Mouse (Mus musculus) megakaryocyte, embryonic 14.5 days (primary cell): ENCODE data around the gene Herc3. TPM values are rescaled to one million over a fixed set of nuclear protein-coding genes. Genes with fewer than 3 reads are reported as not detected.

Experiments
- H3K27me3 ChIP-seq: replicated peaks from 2 replicates; pipeline ENCODE3; 2012; ENCODE audit warnings: inconsistent platforms
- H3K36me3 ChIP-seq: replicated peaks from 2 replicates; pipeline ENCODE3; 2012; ENCODE audit warnings: low read length, inconsistent platforms, mixed read lengths
- H3K4me1 ChIP-seq: 2 replicates; pipeline ENCODE4 v1.6.1; 2012; ENCODE audit warnings: inconsistent platforms
- H3K4me3 ChIP-seq: replicated peaks from 2 replicates; pipeline ENCODE3; 2012; ENCODE audit warnings: moderate library complexity, mild to moderate bottlenecking, inconsistent platforms
- H3K9me3 ChIP-seq: 2 replicates; pipeline ENCODE4 v1.6.1; 2012; ENCODE audit warnings: inconsistent platforms
- FLI1 ChIP-seq: IDR thresholded peaks from 2 replicates; pipeline ENCODE4 v1.6.1; 2012; ENCODE audit warnings: low read length, inconsistent platforms, mixed read lengths
- GATA1 ChIP-seq: IDR thresholded peaks from 3 replicates; pipeline ENCODE4 v1.6.1; 2012; ENCODE audit warnings: mixed read lengths, low read length, inconsistent platforms, borderline replicate concordance
- polyA plus RNA-seq: library from polyadenylated mRNA; stranded (reverse); fragments of >175 nt; gene quantifications from 2 replicates; pipeline ENCODE4 v1.2.3, GENCODE M21; 2012; ENCODE audit warnings: low replicate concordance; ENCODE audit not compliant: insufficient read depth

Gene Herc3
- polyA plus RNA-seq, 1 experiment, result 0.39 TPM

- TF ChIP-seq FLI1 (no peak), GATA1 (no peak)
- Histone ChIP-seq H3K4me1 (peaks cover 24% of the 10 kb centered on the region), H3K4me3 (no peak overlapping the region), H3K27me3 (peaks cover 1% of the 10 kb centered on the region), H3K36me3 (no peaks in the 10 kb centered on the region), H3K9me3 (no peaks in the 10 kb centered on the region)
Measured at GRCm38 (mm10) chr6:58835591-58835990, 4.3 kb downstream of the Herc3 start.

- peaks cover 1% of the 10 kb centered on the region for H3K27me3 ChIP-seq
- H3K4me1 ChIP-seq, result peaks cover 27% of the 10 kb centered on the region
- H3K4me3 ChIP-seq, result no peak overlapping the region
- no peaks in the 10 kb centered on the region for H3K36me3 ChIP-seq
- no peaks in the 10 kb centered on the region for H3K9me3 ChIP-seq
- TF ChIP-seq FLI1 (no peak), GATA1 (no peak)
Measured at GRCm38 (mm10) chr6:58836476-58836875, 5.2 kb downstream of the Herc3 start.

- no peak for TF ChIP-seq GATA1
- no peak for TF ChIP-seq FLI1
- Histone ChIP-seq H3K9me3 (no peaks in the 10 kb centered on the region), H3K4me1 (peaks cover 20% of the 10 kb centered on the region), H3K27me3 (no peaks in the 10 kb centered on the region), H3K4me3 (no peak overlapping the region), H3K36me3 (no peaks in the 10 kb centered on the region)
Measured at GRCm38 (mm10) chr6:58837917-58838316, 6.7 kb downstream of the Herc3 start.

DNA sequence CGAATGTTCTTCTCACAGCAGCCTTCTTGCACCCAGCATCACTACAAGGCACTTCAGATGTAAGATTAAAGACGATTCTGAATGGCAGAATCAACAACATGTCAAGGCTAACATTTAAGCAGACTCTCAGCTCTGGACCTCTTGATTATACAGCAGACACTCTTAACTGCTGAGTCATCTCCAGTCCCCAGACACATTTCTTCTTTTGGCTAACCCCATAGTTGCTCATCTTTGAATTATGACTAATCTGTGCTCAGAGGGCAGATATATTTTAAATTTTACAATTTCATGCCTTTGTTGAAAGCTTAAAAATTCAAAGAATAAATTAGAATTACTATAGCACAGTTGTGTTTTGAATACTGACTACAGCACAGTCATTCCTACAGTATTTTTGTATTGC lies 9.9 kb downstream of the Herc3 start:
- H3K4me3 ChIP-seq, result no peak overlapping the region
- H3K4me1 ChIP-seq, result peaks cover 20% of the 10 kb centered on the region
- H3K27me3 ChIP-seq, result no peaks in the 10 kb centered on the region
- H3K36me3 ChIP-seq, result peaks cover 2% of the 10 kb centered on the region
- no peak for TF ChIP-seq FLI1
- TF ChIP-seq GATA1, result no peak
- H3K9me3 ChIP-seq, result no peaks in the 10 kb centered on the region

DNA sequence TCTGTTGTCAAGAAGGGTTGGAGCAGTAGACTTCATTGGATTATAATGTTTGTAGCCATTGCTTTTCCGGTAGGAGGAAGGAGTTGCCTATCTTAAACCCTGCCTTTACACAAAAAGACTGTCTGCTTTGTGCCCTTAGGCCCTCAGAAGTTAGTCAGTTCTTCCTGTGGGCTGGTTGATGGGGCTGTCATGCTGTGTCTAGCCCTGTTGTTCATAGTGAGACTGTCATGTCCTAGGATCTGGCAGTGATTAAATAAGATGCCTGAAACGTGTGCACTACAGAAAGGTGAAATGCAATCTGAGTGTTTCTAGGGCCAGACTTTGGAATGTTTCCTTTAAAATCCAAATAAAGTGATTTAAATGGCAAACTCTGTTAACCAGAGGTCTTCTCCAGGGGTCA lies 10.9 kb downstream of the Herc3 start:
- H3K27me3 ChIP-seq, result no peaks in the 10 kb centered on the region
- no peak for TF ChIP-seq GATA1
- TF ChIP-seq FLI1, result no peak
- H3K36me3 ChIP-seq, result peaks cover 6% of the 10 kb centered on the region
- peaks cover 20% of the 10 kb centered on the region for H3K4me1 ChIP-seq
- no peaks in the 10 kb centered on the region for H3K9me3 ChIP-seq
- no peak overlapping the region for H3K4me3 ChIP-seq

DNA sequence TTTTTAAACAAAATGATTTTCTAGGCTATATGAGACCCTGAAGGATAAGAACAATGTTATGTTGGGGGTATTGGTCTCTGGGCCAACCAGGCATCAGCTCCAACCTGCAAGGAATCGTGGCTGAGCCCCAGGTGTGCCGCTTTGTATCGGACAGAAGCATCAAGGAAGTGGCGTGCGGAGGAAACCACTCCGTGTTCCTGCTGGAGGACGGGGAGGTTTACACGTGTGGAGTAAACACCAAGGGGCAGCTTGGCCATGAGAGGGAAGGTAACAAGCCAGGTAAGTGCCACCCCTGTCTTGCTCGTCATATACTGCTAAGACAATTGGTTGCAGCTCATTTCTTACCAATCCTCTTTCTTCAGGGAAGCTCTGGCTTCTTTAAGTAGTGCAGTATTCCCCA lies 12.3 kb downstream of the Herc3 start:
- Histone ChIP-seq H3K4me1 (peaks cover 13% of the 10 kb centered on the region), H3K4me3 (no peak overlapping the region), H3K27me3 (no peaks in the 10 kb centered on the region), H3K9me3 (no peaks in the 10 kb centered on the region), H3K36me3 (peaks cover 6% of the 10 kb centered on the region)
- TF ChIP-seq GATA1 (no peak), FLI1 (no peak)

GRCm38 (mm10) chr6:58844188-58844822 lies 13.0 kb downstream of the Herc3 start:
- peaks cover 6% of the 10 kb centered on the region for H3K36me3 ChIP-seq
- H3K4me3 ChIP-seq, result no peak overlapping the region
- H3K27me3 ChIP-seq, result no peaks in the 10 kb centered on the region
- no peaks in the 10 kb centered on the region for H3K9me3 ChIP-seq
- H3K4me1 ChIP-seq, result peaks cover 13% of the 10 kb centered on the region
- TF ChIP-seq GATA1, result no peak
- no peak for TF ChIP-seq FLI1

DNA sequence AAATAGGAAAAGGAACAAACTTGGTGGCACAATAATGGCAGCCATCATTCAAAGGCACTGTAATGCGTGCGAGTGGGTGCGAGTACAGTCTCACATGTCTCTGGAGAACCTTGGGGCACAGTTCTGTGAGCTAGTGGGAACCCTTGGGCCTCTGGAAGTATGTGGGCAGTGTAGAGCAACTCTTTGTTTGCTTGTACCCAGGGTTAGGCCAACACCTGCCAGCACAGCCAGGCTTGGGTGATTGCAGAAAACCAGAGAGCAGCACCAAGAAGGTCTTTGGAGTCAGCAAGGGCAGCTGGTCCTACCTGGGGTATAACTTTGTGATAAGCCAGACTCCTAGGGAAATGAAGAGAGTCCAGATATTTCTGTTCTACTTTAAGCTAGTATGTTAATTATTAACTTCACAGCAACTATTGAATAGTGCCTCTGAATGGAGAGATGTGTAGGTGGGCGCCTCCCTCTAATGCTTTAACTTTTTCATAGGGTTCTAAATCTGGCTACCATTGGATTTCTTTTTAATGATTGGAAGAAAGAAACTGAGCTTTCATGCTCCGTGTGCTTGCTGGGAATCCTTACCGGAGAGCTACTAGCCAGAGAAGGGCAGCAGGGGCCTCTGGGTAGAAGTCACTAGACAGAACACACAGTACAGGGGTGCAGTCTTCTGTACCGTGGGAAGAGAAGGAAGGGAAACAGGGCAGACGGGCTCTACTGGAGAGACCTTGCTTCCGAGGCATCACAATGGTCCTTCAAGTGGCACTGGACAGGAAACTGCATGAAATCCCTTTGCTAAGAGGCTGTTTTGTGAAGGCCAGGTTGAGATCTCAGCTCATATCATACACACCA lies 15.8 kb downstream of the Herc3 start:
- Histone ChIP-seq H3K9me3 (no peaks in the 10 kb centered on the region), H3K36me3 (peaks cover 6% of the 10 kb centered on the region), H3K4me3 (no peak overlapping the region), H3K4me1 (peaks cover 2% of the 10 kb centered on the region; the same call in 1 of the 2 replicates), H3K27me3 (no peaks in the 10 kb centered on the region)
- TF ChIP-seq FLI1 (no peak), GATA1 (no peak)

DNA sequence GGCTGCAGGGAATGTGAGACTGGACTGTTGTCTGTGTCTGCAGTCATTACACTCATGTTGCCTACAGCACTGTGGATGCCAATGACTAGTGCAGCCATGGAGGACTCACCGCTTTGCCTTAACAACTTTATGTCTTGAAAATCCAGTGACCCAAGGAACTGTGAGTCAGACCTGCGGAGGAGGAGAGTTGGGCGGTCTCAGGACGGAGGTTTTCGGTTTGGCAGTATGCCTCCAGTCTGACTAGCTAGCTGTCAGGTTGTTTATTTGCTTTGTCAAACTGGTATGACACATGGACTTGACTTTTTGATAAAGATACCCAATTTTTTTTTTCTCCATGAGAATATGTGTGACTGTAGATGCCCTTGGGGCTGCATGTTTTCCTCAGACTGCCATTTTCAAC lies 16.6 kb downstream of the Herc3 start:
- Histone ChIP-seq H3K36me3 (peaks cover 6% of the 10 kb centered on the region), H3K4me3 (no peak overlapping the region), H3K9me3 (no peaks in the 10 kb centered on the region), H3K27me3 (no peaks in the 10 kb centered on the region), H3K4me1 (no peaks in the 10 kb centered on the region)
- TF ChIP-seq GATA1, result no peak
- no peak for TF ChIP-seq FLI1

- TF ChIP-seq GATA1 (no peak), FLI1 (no peak)
- no peaks in the 10 kb centered on the region for H3K4me1 ChIP-seq
- no peak overlapping the region for H3K4me3 ChIP-seq
- H3K36me3 ChIP-seq, result peaks cover 4% of the 10 kb centered on the region
- no peaks in the 10 kb centered on the region for H3K27me3 ChIP-seq
- no peaks in the 10 kb centered on the region for H3K9me3 ChIP-seq
Measured at GRCm38 (mm10) chr6:58849356-58849755, 18.1 kb downstream of the Herc3 start.
